Mouse (Mus musculus) erythroblast, embryonic 14.5 days (primary cell): ENCODE data around the gene Tex2.

ENCODE experiments used
- GATA1 ChIP-seq: IDR thresholded peaks from 2 replicates; pipeline ENCODE4 v1.6.1; 2012; ENCODE audit warnings: low read length, inconsistent platforms, mixed read lengths
- TAL1 ChIP-seq: IDR thresholded peaks from 3 replicates; pipeline ENCODE4 v1.6.1; 2012; ENCODE audit warnings: low read length, inconsistent platforms, mixed read lengths

- no peak for TF ChIP-seq GATA1
- no peak for TF ChIP-seq TAL1
These were observed 85.3 kb downstream of the Tex2 start for GRCm38 (mm10) chr11:106527926-106528325.
